Mouse (Mus musculus) heart, embryonic 14.5 days (tissue): Measurements from ENCODE around the gene Trmt112. TPM values are rescaled to one million over a fixed set of nuclear protein-coding genes. Genes with fewer than 3 reads are reported as not detected.

ENCODE experiments used
- ATAC-seq: fragments of 200-750 bp; cut with Nextera tagmentation; 2 replicates; pipeline ENCODE4 v1.8.0; 2017; ENCODE audit warnings: low read depth, moderate TSS enrichment; ENCODE audit not compliant: insufficient number of reproducible peaks, insufficient read depth, low FRiP score
- H3K27ac ChIP-seq, 2 experiments: fragments of 200-500 bp in 1 of 2; fragments of 300-500 bp in 1 of 2; sonication (generic) in 1 of 2; replicated peaks in 1 of 2; 2 replicates each; pipeline ENCODE4 v1.5.1; 2012 to 2014; ENCODE audit warnings: low read depth in 2 of 2, low read length in 2 of 2, control low read depth in 1 of 2, mild to moderate bottlenecking in 1 of 2, mixed read lengths in 1 of 2; ENCODE audit not compliant: control insufficient read depth in 1 of 2, insufficient read depth in 1 of 2
- H3K27me3 ChIP-seq: fragments of 300-500 bp; sonication (generic); 2 replicates; pipeline ENCODE4 v1.6.1; 2014; ENCODE audit warnings: mild to moderate bottlenecking, low read length, control low read depth; ENCODE audit not compliant: control insufficient read depth, insufficient read depth
- H3K36me3 ChIP-seq: fragments of 300-500 bp; sonication (generic); 2 replicates; pipeline ENCODE4 v1.6.1; 2014; ENCODE audit warnings: mild to moderate bottlenecking, control low read depth, low read length, mixed read lengths; ENCODE audit not compliant: control insufficient read depth, insufficient read depth
- H3K4me1 ChIP-seq, 2 experiments: fragments of 200-500 bp in 1 of 2; fragments of 300-500 bp in 1 of 2; sonication (generic) in 1 of 2; 2 replicates each; pipeline ENCODE4 v1.6.1; 2012 to 2014; ENCODE audit warnings: low read length in 2 of 2, control low read depth in 1 of 2, mixed read lengths in 1 of 2; ENCODE audit not compliant: control insufficient read depth in 2 of 2, insufficient read depth in 2 of 2
- H3K4me2 ChIP-seq: fragments of 300-500 bp; sonication (generic); 2 replicates; pipeline ENCODE4 v1.6.1; 2014; ENCODE audit warnings: mild to moderate bottlenecking, low read length
- H3K4me3 ChIP-seq, 2 experiments: fragments of 200-500 bp in 1 of 2; fragments of 300-500 bp in 1 of 2; sonication (generic) in 1 of 2; 2 replicates each; pipeline ENCODE4 v1.5.1; 2012 to 2014; ENCODE audit warnings: low read length in 2 of 2, mild to moderate bottlenecking in 2 of 2, control low read depth in 1 of 2, low read depth in 1 of 2, moderate library complexity in 1 of 2; ENCODE audit not compliant: control insufficient read depth in 1 of 2, insufficient read depth in 1 of 2
- H3K9ac ChIP-seq: fragments of 300-500 bp; sonication (generic); 2 replicates; pipeline ENCODE4 v1.6.1; 2014; ENCODE audit warnings: mild to moderate bottlenecking, low read length
- H3K9me3 ChIP-seq: fragments of 300-500 bp; sonication (generic); 2 replicates; pipeline ENCODE4 v1.6.1; 2016; ENCODE audit warnings: low read length, control low read depth; ENCODE audit not compliant: control insufficient read depth
- WGBS: fragments of 180-500 bp; shearing (Covaris S2); extraction: QIAGEN DNeasy Blood & Tissue Kit; methylation state at CpG from one replicate; pipeline ENCODE4 v1.1.7; 2014; 5-methylcytosine and 5-hydroxymethylcytosine counted together
- polyA plus RNA-seq: library from polyadenylated mRNA; unstranded; fragments of >200 nt; fragmentation: Nextera tagmentation; extraction: Ambion mirVana; gene quantifications from 2 replicates; pipeline ENCODE4 v1.2.1, GENCODE M21; 2014

Gene Trmt112
- polyA plus RNA-seq, 1 experiment from 2014 or later = 95.0 TPM

DNA sequence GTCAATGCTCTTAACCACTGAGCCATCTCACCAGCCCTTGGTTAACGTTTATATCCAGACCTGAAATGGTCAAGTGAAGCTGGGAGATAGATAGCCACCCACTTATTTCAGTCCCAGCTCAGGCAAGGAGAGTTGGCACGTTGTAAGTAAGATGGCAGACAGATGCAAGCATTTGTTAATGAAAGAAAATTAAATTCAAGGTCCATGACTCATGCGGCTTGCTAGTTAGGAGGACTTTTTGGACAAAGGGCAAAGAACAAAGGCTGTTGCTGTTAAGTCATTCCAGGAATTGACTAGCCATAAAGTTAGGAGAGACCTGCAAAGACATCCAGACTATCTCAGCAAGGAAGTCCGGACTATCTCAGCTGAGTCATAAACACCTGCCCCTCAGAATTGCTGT lies 9.9 kb upstream of the Trmt112 start:
- WGBS = 80% methylated on average over 4 of the region's 4 CpGs
- H3K4me2 ChIP-seq = no peak overlapping the region
- H3K4me3 ChIP-seq = no peak overlapping the region
- peaks cover 3% of the 10 kb centered on the region; the same call in 1 of the 2 replicates for H3K36me3 ChIP-seq
- ATAC-seq = no peak
- no peak overlapping the region for H3K9ac ChIP-seq
- H3K27ac ChIP-seq = no peak overlapping the region
- no peaks in the 10 kb centered on the region for H3K4me1 ChIP-seq
- peaks cover 7% of the 10 kb centered on the region; the same call in 1 of the 2 replicates for H3K9me3 ChIP-seq
- H3K27me3 ChIP-seq = no peaks in the 10 kb centered on the region

DNA sequence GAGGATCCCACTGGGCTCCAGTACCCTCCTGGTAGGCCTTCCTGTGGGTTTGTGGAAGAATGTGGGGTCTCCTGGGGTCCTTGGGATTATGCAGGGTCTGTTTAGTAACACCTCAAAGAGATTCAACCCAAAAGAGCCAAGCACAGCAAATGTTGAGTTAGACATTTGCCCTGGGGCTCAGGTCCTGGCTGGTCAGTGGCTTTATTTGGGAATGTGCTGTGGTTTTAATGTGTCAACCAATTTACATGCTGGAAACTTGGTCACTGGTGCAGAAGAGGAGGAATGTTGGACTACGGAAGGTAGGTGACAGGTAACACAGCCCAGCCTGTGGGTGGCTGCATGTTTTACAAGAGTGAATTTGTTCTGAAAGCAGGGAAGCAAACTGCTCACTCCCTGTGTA lies 6.5 kb upstream of the Trmt112 start:
- no peak overlapping the region for H3K9ac ChIP-seq

DNA sequence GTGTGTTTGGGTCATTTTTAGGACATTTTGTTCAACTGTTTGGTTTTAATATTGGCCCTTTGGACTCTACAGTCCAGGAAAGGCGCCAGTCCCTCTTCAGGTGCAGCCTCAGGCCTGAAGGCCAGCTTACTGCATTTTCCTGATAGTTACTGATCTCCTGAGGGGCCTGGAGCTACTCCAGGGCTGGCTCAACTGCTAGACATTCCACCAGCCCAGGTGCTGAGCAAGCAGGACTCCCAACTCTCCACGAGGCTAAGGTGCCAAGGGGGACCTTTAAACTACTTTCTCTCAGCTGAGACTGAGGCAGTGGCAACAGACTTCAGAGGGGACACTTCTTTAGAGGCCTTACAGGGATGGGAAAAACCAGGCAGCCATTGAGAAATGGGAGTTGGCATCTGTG lies 4.7 kb upstream of the Trmt112 start:
- peaks cover 6 to 17% of the 10 kb centered on the region in 2 experiments for H3K4me1 ChIP-seq
- peaks cover 30% of the 10 kb centered on the region for H3K36me3 ChIP-seq
- no peak overlapping the region for H3K4me3 ChIP-seq
- 81% methylated on average over 2 of the region's 2 CpGs for WGBS
- H3K27me3 ChIP-seq = no peaks in the 10 kb centered on the region
- H3K9ac ChIP-seq = no peak overlapping the region
- ATAC-seq = no peak
- H3K27ac ChIP-seq = no peak overlapping the region
- peaks cover 3% of the 10 kb centered on the region; the same call in 1 of the 2 replicates for H3K9me3 ChIP-seq
- H3K4me2 ChIP-seq = no peak overlapping the region

More for the DNA sequence above, 6.5 kb upstream of the Trmt112 start:
- H3K4me1 ChIP-seq = peaks cover 2 to 7% of the 10 kb centered on the region in 2 experiments
- 89% methylated on average over 1 of the region's 1 CpGs for WGBS
- peaks cover 3% of the 10 kb centered on the region; the same call in 1 of the 2 replicates for H3K9me3 ChIP-seq
- no peak for ATAC-seq
- H3K36me3 ChIP-seq = peaks cover 30% of the 10 kb centered on the region
- H3K4me3 ChIP-seq = no peak overlapping the region
- H3K4me2 ChIP-seq = no peak overlapping the region
- H3K27me3 ChIP-seq = no peaks in the 10 kb centered on the region
- no peak overlapping the region for H3K27ac ChIP-seq

DNA sequence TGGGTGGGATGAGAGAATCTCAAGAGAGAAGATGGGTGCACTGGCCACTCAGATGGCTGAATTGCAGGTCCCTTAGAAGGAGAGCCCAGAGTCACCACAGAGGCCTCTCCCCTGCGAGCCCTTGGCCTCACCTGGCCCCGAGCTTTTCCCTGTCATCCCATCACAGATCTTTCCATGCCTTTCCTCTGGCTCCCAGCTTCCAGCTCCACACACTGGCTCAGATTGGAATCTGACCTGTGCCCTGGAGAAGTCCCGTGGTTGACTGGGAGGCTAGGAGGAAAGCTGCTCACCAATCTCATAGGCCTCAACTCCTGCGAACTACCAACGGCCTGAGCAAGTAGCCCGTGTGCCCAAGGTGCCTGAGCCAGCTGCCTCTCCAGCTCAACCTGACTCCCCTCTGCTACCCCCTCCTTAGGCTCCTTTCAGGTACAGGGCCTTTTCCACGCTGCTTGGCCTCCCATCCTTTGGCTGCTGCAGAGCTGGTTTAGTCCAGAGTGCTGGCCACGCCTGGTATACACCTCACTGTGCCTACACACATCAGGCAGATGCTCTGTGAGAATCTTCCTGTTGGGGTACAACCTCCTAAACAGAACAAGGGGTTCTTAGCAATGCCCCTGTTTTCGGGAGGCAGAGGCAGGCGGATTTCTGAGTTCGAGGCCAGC lies 3.9 kb upstream of the Trmt112 start:
- WGBS = 85% methylated on average over 11 of the region's 11 CpGs
- H3K36me3 ChIP-seq = peaks cover 30% of the 10 kb centered on the region
- H3K27me3 ChIP-seq = no peaks in the 10 kb centered on the region
- H3K27ac ChIP-seq = no peak overlapping the region
- ATAC-seq = no peak
- peaks cover 6 to 17% of the 10 kb centered on the region in 2 experiments for H3K4me1 ChIP-seq
- no peaks in the 10 kb centered on the region for H3K9me3 ChIP-seq
- no peak overlapping the region for H3K4me3 ChIP-seq
- H3K9ac ChIP-seq = no peak overlapping the region
- no peak overlapping the region for H3K4me2 ChIP-seq

DNA sequence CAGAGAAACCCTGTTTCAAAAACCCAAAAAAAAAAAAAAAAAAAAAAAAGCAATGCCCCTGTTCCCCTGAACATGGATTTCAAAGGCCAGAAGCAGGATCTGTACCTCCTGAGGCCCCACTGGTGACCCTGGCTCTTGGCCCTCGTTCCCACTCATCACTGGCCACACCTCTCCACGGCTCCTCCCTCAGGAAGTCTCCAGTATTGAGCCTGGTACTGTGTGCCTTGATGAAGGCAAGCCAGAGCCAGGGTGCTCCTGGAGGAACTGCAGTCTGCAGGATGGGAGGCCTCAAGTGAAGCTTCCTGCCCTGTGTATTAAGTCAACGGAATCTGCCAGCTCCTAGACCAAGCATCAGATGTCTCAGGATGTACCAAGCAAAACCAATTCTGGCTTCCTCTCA lies 3.3 kb upstream of the Trmt112 start:
- Histone ChIP-seq H3K4me3 (no peak overlapping the region), H3K27me3 (no peaks in the 10 kb centered on the region), H3K4me1 (peaks cover 6 to 21% of the 10 kb centered on the region in 2 experiments), H3K9me3 (no peaks in the 10 kb centered on the region), H3K9ac (no peak overlapping the region), H3K4me2 (no peak overlapping the region), H3K27ac (no peak overlapping the region), H3K36me3 (peaks cover 33% of the 10 kb centered on the region)
- no peak for ATAC-seq
- WGBS = 86% methylated on average over 3 of the region's 3 CpGs

DNA sequence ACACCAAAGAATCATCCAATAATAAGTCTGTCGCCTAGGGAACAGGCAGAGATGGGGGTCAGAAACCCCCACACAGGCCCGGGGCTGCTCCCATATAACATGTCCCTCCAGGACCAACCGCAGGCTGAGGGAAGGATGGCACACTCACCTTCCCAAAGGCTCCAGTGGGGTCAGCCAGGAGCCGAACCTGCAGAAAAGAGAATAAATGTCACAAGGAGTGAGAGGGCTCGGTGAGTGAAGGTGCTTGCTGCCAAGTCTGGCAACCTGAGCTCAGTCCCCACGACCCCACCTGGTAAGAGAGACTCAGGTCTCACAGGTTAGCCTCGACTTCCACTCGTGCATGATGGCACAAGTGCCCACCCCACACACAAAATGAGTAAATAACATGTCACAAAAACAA lies 2.4 kb upstream of the Trmt112 start:
- 92% methylated on average over 8 of the region's 8 CpGs for WGBS
- Histone ChIP-seq H3K36me3 (peaks cover 42% of the 10 kb centered on the region), H3K27ac (no peak overlapping the region), H3K4me1 (peaks cover 6 to 25% of the 10 kb centered on the region in 2 experiments), H3K27me3 (no peaks in the 10 kb centered on the region), H3K4me3 (no peak overlapping the region), H3K9me3 (no peaks in the 10 kb centered on the region), H3K9ac (no peak overlapping the region; the same call in 1 of the 2 replicates), H3K4me2 (no peak overlapping the region)
- no peak for ATAC-seq

DNA sequence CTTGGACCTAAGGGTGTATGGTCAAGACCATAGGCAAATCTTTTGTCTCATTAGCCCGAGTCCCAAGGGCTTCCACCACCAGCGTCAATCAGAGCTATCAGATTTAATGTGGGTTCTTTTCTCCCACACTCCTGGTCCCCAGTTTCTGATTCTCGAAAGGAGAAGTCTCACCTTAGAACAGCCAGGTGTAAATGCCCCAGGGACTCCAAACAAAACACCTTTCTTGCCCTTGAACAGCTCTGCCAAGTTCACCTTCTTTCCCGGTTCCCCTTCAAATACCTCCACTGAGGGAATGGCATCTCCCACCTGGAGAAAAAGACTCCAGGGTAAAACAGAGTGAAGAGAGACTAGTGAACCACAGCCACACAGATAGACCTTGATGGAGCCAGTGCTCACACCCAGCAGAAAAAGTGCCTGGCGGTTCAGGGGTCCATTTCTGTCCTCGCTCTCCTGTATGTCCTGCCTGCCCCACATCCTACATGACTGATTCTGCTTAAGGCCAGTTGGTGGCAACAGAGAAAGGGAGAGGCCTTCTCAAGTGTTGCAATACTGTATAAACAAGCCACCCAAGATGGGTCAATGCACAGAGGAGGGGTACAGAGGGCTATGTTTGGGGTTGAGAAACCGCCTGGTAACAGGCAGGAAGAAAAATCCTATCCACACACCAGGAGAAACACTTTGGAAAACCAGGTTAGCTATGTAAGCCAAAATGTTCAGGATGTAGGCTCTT lies 1.5 kb upstream of the Trmt112 start:
- Histone ChIP-seq H3K9me3 (no peaks in the 10 kb centered on the region), H3K4me2 (peak overlapping the region; percentile 86), H3K27ac (no peak overlapping the region), H3K27me3 (no peaks in the 10 kb centered on the region), H3K4me3 (peak overlapping the region; percentile 68 to 73; a peak in 2 of 4 replicates), H3K4me1 (peaks cover 6 to 25% of the 10 kb centered on the region in 2 experiments), H3K9ac (peak overlapping the region; percentile 89), H3K36me3 (peaks cover 51% of the 10 kb centered on the region)
- ATAC-seq = no peak
- WGBS = 86% methylated on average over 7 of the region's 7 CpGs
